Mouse (Mus musculus) ES-Bruce4 (cell line): ENCODE data around the gene Cox6b1.

Source experiments
- CTCF ChIP-seq: IDR thresholded peaks from one replicate; pipeline ENCODE4 v1.8.1; 2011; ENCODE audit warnings: low read depth, low read length
- POLR2A ChIP-seq: IDR thresholded peaks from one replicate; pipeline ENCODE4 v1.8.1; 2011; ENCODE audit warnings: low read length; ENCODE audit not compliant: insufficient read depth

GRCm38 (mm10) chr7:30633762-30634412 is 7.9 kb upstream of the Cox6b1 start:
- TF ChIP-seq POLR2A: no peak
- no peak for TF ChIP-seq CTCF
